Comparison of ENCODE assay signal across 10 mouse cellular contexts in genomic region chr4:135154089-135154949, GRCm38 (mm10). TPM values are rescaled to one million over a fixed set of nuclear protein-coding genes. Genes with fewer than 3 reads are reported as not detected.
DNase-seq lines count a peak whose midpoint lies in the region; ATAC-seq and TF ChIP-seq lines count a peak whose summit lies in the region.
"Had no signal": no experiment of that assay in that cellular context is flagged by ENCODE, and none has a peak within 500 bp of the region (broad histone marks: within the 10 kb centered on the region; RNA-seq: fewer than 3 reads in every experiment).

No protein-coding gene starts in this region.

- H3K4me2 ChIP-seq in hindbrain, embryonic 13.5 days = no peak overlapping the region
- H3K4me2 ChIP-seq in CH12.LX (ENCODE audit: insufficient read depth, low read depth, poor library complexity, severe bottlenecking) = peak overlapping the region; percentile 83
- peak overlapping the region; percentile 67 for H3K4me2 ChIP-seq in embryonic facial prominence, embryonic 14.5 days (ENCODE audit: low read depth, low read length)
- peak overlapping the region; percentile 16; the same call in 1 of the 2 replicates for H3K4me2 ChIP-seq in neural tube, embryonic 13.5 days

- no peak for TF ChIP-seq RAD21 in CH12.LX (IDR thresholded peaks at IDR 0.05; ENCODE audit: low read depth, low read length)

- no peak for TF ChIP-seq EP300 in CH12.LX (IDR thresholded peaks at IDR 0.05; ENCODE audit: low read length)

- H3K4me3 ChIP-seq in hindbrain, embryonic 10.5 days = no peak overlapping the region
- H3K4me3 ChIP-seq in hindbrain, embryonic 13.5 days = no peak overlapping the region
- H3K4me3 ChIP-seq in CH12.LX (replicated peaks in 1 of 3; ENCODE audit: low read depth in 2 of 3, low read length in 2 of 3, poor library complexity in 1 of 3) = peak overlapping the region; percentile 81 to 95 (median 90)
- peak overlapping the region; percentile 45 for H3K4me3 ChIP-seq in embryonic facial prominence, embryonic 14.5 days (ENCODE audit: low read depth, low read length)
- H3K4me3 ChIP-seq in neural tube, embryonic 13.5 days = peak overlapping the region; percentile 30; the same call in 1 of the 2 replicates

- H3K27me3 ChIP-seq in hindbrain, embryonic 10.5 days (ENCODE audit: insufficient read depth, poor library complexity, severe bottlenecking) = peaks cover 100% of the 10 kb centered on the region
- H3K27me3 ChIP-seq in hindbrain, embryonic 13.5 days = peaks cover 100% of the 10 kb centered on the region
- H3K27me3 ChIP-seq in CH12.LX (replicated peaks) = no peaks in the 10 kb centered on the region
- H3K27me3 ChIP-seq in embryonic facial prominence, embryonic 14.5 days (replicated peaks; ENCODE audit: control insufficient read depth, insufficient read depth, low read length) = peaks cover 98% of the 10 kb centered on the region
- H3K27me3 ChIP-seq in neural tube, embryonic 13.5 days = peaks cover 99% of the 10 kb centered on the region

- H3K9me3 ChIP-seq in hindbrain, embryonic 10.5 days = no peaks in the 10 kb centered on the region
- H3K9me3 ChIP-seq in hindbrain, embryonic 13.5 days = no peaks in the 10 kb centered on the region
- no peaks in the 10 kb centered on the region for H3K9me3 ChIP-seq in CH12.LX (replicated peaks; ENCODE audit: low read length)
- no peaks in the 10 kb centered on the region for H3K9me3 ChIP-seq in embryonic facial prominence, embryonic 14.5 days (ENCODE audit: control insufficient read depth, low read length)
- H3K9me3 ChIP-seq in neural tube, embryonic 13.5 days = no peaks in the 10 kb centered on the region
- H3K9me3 ChIP-seq: hindbrain, embryonic 12.5 days had no signal

- H3K4me1 ChIP-seq in hindbrain, embryonic 10.5 days (replicated peaks) = peaks cover 39% of the 10 kb centered on the region
- H3K4me1 ChIP-seq in hindbrain, embryonic 13.5 days (replicated peaks) = peaks cover 16% of the 10 kb centered on the region
- H3K4me1 ChIP-seq in CH12.LX (ENCODE audit: control insufficient read depth in 1 of 2, insufficient read depth in 2 of 2) = peaks cover 17 to 62% of the 10 kb centered on the region in 2 experiments
- peaks cover 18% of the 10 kb centered on the region for H3K4me1 ChIP-seq in embryonic facial prominence, embryonic 14.5 days (ENCODE audit: control insufficient read depth, insufficient read depth, low read length)
- peaks cover 25% of the 10 kb centered on the region for H3K4me1 ChIP-seq in neural tube, embryonic 13.5 days (replicated peaks)

- no peak for TF ChIP-seq POLR2A in CH12.LX (IDR thresholded peaks at IDR 0.05; ENCODE audit: low read depth, low read length)

- dilution Hi-C loops in CH12.LX (cut with MboI; ENCODE audit: extremely low pct_ligation_motif_present, extremely low pct_unique_long_range_greater_than_20kb, low sequenced_read_pairs) = no loop called here

- no peak overlapping the region for H3K9ac ChIP-seq in hindbrain, embryonic 13.5 days
- peak overlapping the region; percentile 75 for H3K9ac ChIP-seq in CH12.LX (ENCODE audit: insufficient read depth, low read depth)
- no peak overlapping the region; the same call in 1 of the 2 replicates for H3K9ac ChIP-seq in embryonic facial prominence, embryonic 14.5 days (ENCODE audit: low read depth, low read length)
- H3K9ac ChIP-seq in neural tube, embryonic 13.5 days = no peak overlapping the region
- H3K9ac ChIP-seq: hindbrain, embryonic 12.5 days had no signal

- no peak for ATAC-seq in hindbrain, embryonic 13.5 days (ENCODE audit: low FRiP score)
- no peak for ATAC-seq in embryonic facial prominence, embryonic 14.5 days (ENCODE audit: low read depth)
- ATAC-seq in neural tube, embryonic 13.5 days (ENCODE audit: low read depth) = no peak
- no peak for ATAC-seq in granulocyte monocyte progenitor cell, adult 5-6 weeks (replicated peaks; ENCODE audit: poor library complexity, severe bottlenecking)

- DNase-seq in hindbrain, embryonic 10.5 days (ENCODE audit: low spot score) = peak; percentile 47
- no peak for DNase-seq in CH12.LX (ENCODE audit: extremely low read depth)
- peak; percentile 34 for DNase-seq in embryonic facial prominence, embryonic 14.5 days (ENCODE audit: low spot score)
- DNase-seq in c-Kit-positive CD71-positive TER-119-positive erythroid progenitor cells, embryonic 14.5 days (ENCODE audit: low spot score) = no peak
- DNase-seq in lung, postnatal 14 days = no peak
- DNase-seq: layer of hippocampus, postnatal 36 days had no signal

- H3K27ac ChIP-seq in hindbrain, embryonic 10.5 days = no peak overlapping the region
- H3K27ac ChIP-seq in hindbrain, embryonic 13.5 days = no peak overlapping the region
- peak overlapping the region; percentile 84 for H3K27ac ChIP-seq in CH12.LX (ENCODE audit: insufficient read depth, low read depth)
- H3K27ac ChIP-seq in embryonic facial prominence, embryonic 14.5 days (replicated peaks; ENCODE audit: low read depth, low read length) = no peak overlapping the region
- H3K27ac ChIP-seq in neural tube, embryonic 13.5 days (replicated peaks) = no peak overlapping the region
- H3K27ac ChIP-seq: hindbrain, embryonic 12.5 days had no signal

- in situ Hi-C loops in CH12.LX (cut with MboI; ENCODE audit: low pct_ligation_motif_present, low pct_unique_long_range_greater_than_20kb, low sequenced_read_pairs) = no loop called here

- no peaks in the 10 kb centered on the region for H3K36me3 ChIP-seq in hindbrain, embryonic 10.5 days
- no peaks in the 10 kb centered on the region for H3K36me3 ChIP-seq in hindbrain, embryonic 13.5 days
- peaks cover 11 to 37% of the 10 kb centered on the region in 2 experiments for H3K36me3 ChIP-seq in CH12.LX (replicated peaks in 1 of 2; ENCODE audit: control insufficient read depth in 1 of 2, insufficient read depth in 1 of 2, low read length in 1 of 2)
- no peaks in the 10 kb centered on the region for H3K36me3 ChIP-seq in embryonic facial prominence, embryonic 14.5 days (ENCODE audit: control insufficient read depth, insufficient read depth, low read length)
- no peaks in the 10 kb centered on the region for H3K36me3 ChIP-seq in neural tube, embryonic 13.5 days
- H3K36me3 ChIP-seq: hindbrain, embryonic 12.5 days had no signal

- H3K79me2 ChIP-seq in CH12.LX (replicated peaks; ENCODE audit: control insufficient read depth, extremely low read depth, insufficient read depth, poor library complexity, severe bottlenecking) = peaks cover 59% of the 10 kb centered on the region

- TF ChIP-seq CTCF in CH12.LX (conservative IDR thresholded peaks at IDR 0.05 in 1 of 2, IDR thresholded peaks at IDR 0.05 in 1 of 2; ENCODE audit: low read depth in 2 of 2, low read length in 2 of 2) = no peak

- 1% methylated on average over 21 of the region's 21 CpGs for WGBS in hindbrain, embryonic 10.5 days
- 1% methylated on average over 21 of the region's 21 CpGs for WGBS in hindbrain, embryonic 13.5 days
- 6% methylated on average over 21 of the region's 21 CpGs for WGBS in embryonic facial prominence, embryonic 14.5 days
- WGBS in neural tube, embryonic 13.5 days = 1% methylated on average over 21 of the region's 21 CpGs

TF ChIP-seq in CH12.LX, 34 proteins besides CTCF, POLR2A, EP300 and RAD21:
- TF ChIP-seq ZMIZ1 (IDR thresholded peaks at IDR 0.05; ENCODE audit: low read depth, low read length) (no peak; the same call in none of the 2 replicates), IRF4 (IDR thresholded peaks at IDR 0.05; ENCODE audit: low read depth, low read length) (peak; percentile 37; the same call in 1 of the 2 replicates), TBP (conservative IDR thresholded peaks at IDR 0.05; ENCODE audit: low read depth, low read length) (0 out of 2 replicates have a peak, but pooled peaks have one; percentile 29), SMC3 (IDR thresholded peaks at IDR 0.05; ENCODE audit: low read depth, low read length) (no peak), MAX (IDR thresholded peaks at IDR 0.05; ENCODE audit: low read length) (peak; percentile 24; the same call in 1 of the 2 replicates), MXI1 (IDR thresholded peaks at IDR 0.05; ENCODE audit: low read depth, low read length) (peak; percentile 37; the same call in 1 of the 2 replicates), SIN3A (IDR thresholded peaks at IDR 0.05; ENCODE audit: low read length) (0 out of 2 replicates have a peak, but pooled peaks have one; percentile 39), MAZ (IDR thresholded peaks at IDR 0.05; ENCODE audit: low read depth, low read length) (peak; percentile 91), USF1 (IDR thresholded peaks at IDR 0.05; ENCODE audit: low read depth, low read length) (no peak), JUND (conservative IDR thresholded peaks at IDR 0.05; ENCODE audit: low read depth, low read length) (no peak), POLR2AphosphoS2 (IDR thresholded peaks at IDR 0.05; ENCODE audit: low read depth, low read length) (no peak), UBTF (IDR thresholded peaks at IDR 0.05; ENCODE audit: low read depth, low read length) (0 out of 2 replicates have a peak, but pooled peaks have one; percentile 33), MYC (IDR thresholded peaks at IDR 0.05; ENCODE audit: low read depth, low read length) (0 out of 2 replicates have a peak, but pooled peaks have one; percentile 35), CHD2 (IDR thresholded peaks at IDR 0.05; ENCODE audit: low read length) (peak; percentile 78), PAX5 (IDR thresholded peaks at IDR 0.05; ENCODE audit: low read length) (no peak), HCFC1 (IDR thresholded peaks at IDR 0.05; ENCODE audit: low read depth, low read length) (0 out of 2 replicates have a peak, but pooled peaks have one; percentile 30), RCOR1 (conservative IDR thresholded peaks at IDR 0.05; ENCODE audit: low read depth, low read length) (0 out of 2 replicates have a peak, but pooled peaks have one; percentile 55), TCF12 (IDR thresholded peaks at IDR 0.05; ENCODE audit: low read depth, low read length) (peak; percentile 68; the same call in 1 of the 2 replicates), ETS1 (conservative IDR thresholded peaks at IDR 0.05; ENCODE audit: low read depth, low read length) (peak; percentile 71)

RNA-seq across cellular contexts. Expression of gene Runx3, which starts 33.9 kb away (rescaled TPM):
- polyA plus RNA-seq in hindbrain, embryonic 10.5 days (2016; fragmentation: Nextera tagmentation; extraction: Ambion mirVana) = 0.07 and 0.09 TPM in 2 replicates
- 0.10 and 0.27 TPM in 2 replicates for polyA plus RNA-seq in hindbrain, embryonic 13.5 days (2015; fragmentation: Nextera tagmentation; extraction: Ambion mirVana)
- 13.7 and 19.7 TPM in 2 replicates for total RNA-seq in CH12.LX (2012; rRNA removed)
- total RNA-seq in CH12.LX (2014; rRNA removed) = 2.4 and 5.0 TPM in 2 replicates
- polyA plus RNA-seq in CH12.LX (2012; ENCODE audit: insufficient read length, low read depth) = 48.0 and 61.1 TPM in 2 replicates
- 2.3 and 2.4 TPM in 2 replicates for polyA plus RNA-seq in embryonic facial prominence, embryonic 14.5 days (2014; fragmentation: Nextera tagmentation; extraction: Ambion mirVana)
- 1.7 and 1.9 TPM in 2 replicates for polyA plus RNA-seq in neural tube, embryonic 13.5 days (2015; fragmentation: Nextera tagmentation; extraction: Ambion mirVana)
- 45.8 and 50.6 TPM in 2 replicates for total RNA-seq in granulocyte monocyte progenitor cell, adult 5-6 weeks (2014; fragmentation: Nextera tagmentation)
- total RNA-seq in granulocyte monocyte progenitor cell, adult 5-6 weeks (2017) = 5.8 and 7.2 TPM in 2 replicates
- total RNA-seq: layer of hippocampus, postnatal 36 days had no signal

Comparison
In these comparisons a context has a peak if more than half of its experiments do, and no peak if none do; other contexts are left out.
1. DNase-seq: peak in hindbrain, embryonic 10.5 days (single experiment) and embryonic facial prominence, embryonic 14.5 days (single experiment); none in CH12.LX (single experiment), c-Kit-positive CD71-positive TER-119-positive erythroid progenitor cells, embryonic 14.5 days (single experiment) and lung, postnatal 14 days (single experiment).
2. H3K4me3 ChIP-seq: peak in CH12.LX (3 of 3), embryonic facial prominence, embryonic 14.5 days (single experiment) and neural tube, embryonic 13.5 days (single experiment); none in hindbrain, embryonic 10.5 days (single experiment) and hindbrain, embryonic 13.5 days (single experiment).
3. RNA of gene Runx3, which starts 33.9 kb away (polyA plus RNA-seq): 48.0 to 61.1 TPM in CH12.LX; 2.3 to 2.4 TPM in embryonic facial prominence, embryonic 14.5 days, 1.7 to 1.9 TPM in neural tube, embryonic 13.5 days, 0.10 to 0.27 TPM in hindbrain, embryonic 13.5 days and 0.07 to 0.09 TPM in hindbrain, embryonic 10.5 days; every median in the first group is over 10 times any median in the second.